Comparison of ENCODE assay signal across 28 mouse cellular contexts in the genomic region with DNA sequence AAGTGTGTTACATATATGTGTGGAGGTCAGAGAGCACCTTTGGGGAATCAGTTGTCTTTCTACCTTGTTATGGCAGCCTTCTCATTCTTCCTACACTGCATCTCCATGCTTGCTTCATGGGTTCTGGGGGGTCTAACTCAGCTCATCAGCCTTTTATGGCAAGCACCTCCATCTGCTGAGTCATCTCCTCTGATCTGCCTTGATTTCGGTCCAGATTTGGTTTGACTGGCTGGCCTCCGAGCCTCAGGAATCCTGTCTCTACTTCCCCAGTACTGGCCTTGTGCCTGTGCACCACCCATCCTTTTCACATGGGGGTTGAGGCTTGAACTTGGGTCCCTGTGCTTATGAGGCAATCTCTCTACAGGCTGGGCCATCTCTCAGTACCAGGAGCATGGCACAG. TPM values are rescaled to one million over a fixed set of nuclear protein-coding genes. Genes with fewer than 3 reads are reported as not detected.
DNase-seq lines count a peak whose midpoint lies in the region; ATAC-seq lines count a peak whose summit lies in the region.
"Had no signal": no experiment of that assay in that cellular context is flagged by ENCODE, and none has a peak within 500 bp of the region (broad histone marks: within the 10 kb centered on the region; RNA-seq: fewer than 3 reads in every experiment).

No protein-coding gene starts in this region.

- DNase-seq in adrenal gland, adult 2 months: peak; percentile 17
- DNase-seq in adrenal gland, postnatal 14 days: no peak
- DNase-seq in 3134 (ENCODE audit: extremely low read depth, insufficient read length, low spot score): peak; percentile 39
- DNase-seq in Muller cell, postnatal 12 days (ENCODE audit: inconsistent ontology term): peak; percentile 24
- DNase-seq: adrenal gland, adult 8-10 months; adrenal gland, postnatal 36 days; cerebellum, adult 2 months; cerebellum, adult 9-11 months; cerebellum, postnatal 25 days; gastrocnemius, postnatal 10 days; gastrocnemius, postnatal 36 days; heart, adult 2 months; heart, postnatal 14 days; heart, postnatal 4 days; kidney, adult 11 months had no signal

- H3K27me3 ChIP-seq in neural tube, embryonic 15.5 days (replicated peaks): peaks cover 4% of the 10 kb centered on the region; the same call in 1 of the 2 replicates
- H3K27me3 ChIP-seq: embryonic facial prominence, embryonic 12.5 days; embryonic facial prominence, embryonic 15.5 days; heart, embryonic 13.5 days had no signal

- peak; percentile 20; the same call in 1 of the 2 replicates for ATAC-seq in granulocyte monocyte progenitor cell, adult 5-6 weeks (replicated peaks; ENCODE audit: poor library complexity, severe bottlenecking)
- no peak for ATAC-seq in megakaryocyte-erythroid progenitor cell, adult 5-6 weeks (replicated peaks; ENCODE audit: low FRiP score, low TSS enrichment, poor library complexity, severe bottlenecking)
- no peak for ATAC-seq in neural tube, embryonic 15.5 days (ENCODE audit: low FRiP score)
- ATAC-seq: CD4-positive, CD25-positive, alpha-beta regulatory T cell, adult 4 months; forebrain, embryonic 16.5 days; hindbrain, postnatal 0 days; inflammation-experienced regulatory T-cells, adult 6 months had no signal

- H3K4me2 ChIP-seq in neural tube, embryonic 15.5 days: no peak overlapping the region
- H3K4me2 ChIP-seq: embryonic facial prominence, embryonic 12.5 days; embryonic facial prominence, embryonic 15.5 days; forebrain, embryonic 12.5 days; heart, embryonic 13.5 days; hindbrain, embryonic 14.5 days had no signal

- H3K9me3 ChIP-seq in neural tube, embryonic 15.5 days (replicated peaks): no peaks in the 10 kb centered on the region
- H3K9me3 ChIP-seq: embryonic facial prominence, embryonic 12.5 days; embryonic facial prominence, embryonic 15.5 days; forebrain, embryonic 12.5 days; heart, embryonic 10.5 days; heart, embryonic 13.5 days had no signal

- 88% methylated on average over 2 of the region's 2 CpGs for WGBS in neural tube, embryonic 15.5 days

- no peak overlapping the region for H3K4me3 ChIP-seq in neural tube, embryonic 15.5 days (replicated peaks)
- H3K4me3 ChIP-seq: embryonic facial prominence, embryonic 12.5 days; embryonic facial prominence, embryonic 15.5 days; forebrain, embryonic 12.5 days; heart, adult 2 months; heart, embryonic 10.5 days; heart, embryonic 13.5 days had no signal

- H3K9ac ChIP-seq in neural tube, embryonic 15.5 days (replicated peaks): no peak overlapping the region
- H3K9ac ChIP-seq: embryonic facial prominence, embryonic 12.5 days; embryonic facial prominence, embryonic 15.5 days; forebrain, embryonic 12.5 days; heart, embryonic 13.5 days; hindbrain, embryonic 14.5 days had no signal

- H3K36me3 ChIP-seq in neural tube, embryonic 15.5 days: no peaks in the 10 kb centered on the region
- H3K36me3 ChIP-seq: embryonic facial prominence, embryonic 12.5 days; embryonic facial prominence, embryonic 15.5 days; forebrain, embryonic 12.5 days; heart, embryonic 10.5 days; heart, embryonic 13.5 days had no signal

- H3K4me1 ChIP-seq in neural tube, embryonic 15.5 days: peaks cover 3% of the 10 kb centered on the region; the same call in 1 of the 2 replicates
- H3K4me1 ChIP-seq: embryonic facial prominence, embryonic 12.5 days; embryonic facial prominence, embryonic 15.5 days; heart, embryonic 10.5 days; heart, embryonic 13.5 days had no signal

- no peak overlapping the region for H3K27ac ChIP-seq in neural tube, embryonic 15.5 days (replicated peaks)
- H3K27ac ChIP-seq: embryonic facial prominence, embryonic 12.5 days; embryonic facial prominence, embryonic 15.5 days; forebrain, embryonic 12.5 days; heart, adult 2 months; heart, embryonic 10.5 days; heart, embryonic 13.5 days; hindbrain, embryonic 14.5 days; hindbrain, postnatal 0 days had no signal

RNA-seq across cellular contexts. Expression of a gene that starts 45.5 kb away (rescaled TPM):
- 10 to 100 TPM; 18.0 to 25.7 TPM for total RNA-seq in adrenal gland, adult 2 months (2021)
- polyA plus RNA-seq in adrenal gland, adult 2 months (2012; rRNA removed): 21.8 and 22.6 TPM in 2 replicates
- 17.5 and 21.8 TPM in 2 replicates for total RNA-seq in adrenal gland, postnatal 14 days (2021)
- total RNA-seq in granulocyte monocyte progenitor cell, adult 5-6 weeks (2014; fragmentation: Nextera tagmentation): 22.8 and 32.9 TPM in 2 replicates
- 19.4 and 19.6 TPM in 2 replicates for total RNA-seq in granulocyte monocyte progenitor cell, adult 5-6 weeks (2017)
- 26.4 and 33.3 TPM in 2 replicates for total RNA-seq in megakaryocyte-erythroid progenitor cell, adult 5-6 weeks (2014; fragmentation: Nextera tagmentation)
- total RNA-seq in megakaryocyte-erythroid progenitor cell, adult 5-6 weeks (2017): 24.0 and 32.0 TPM in 2 replicates
- polyA plus RNA-seq in neural tube, embryonic 15.5 days (2015; fragmentation: Nextera tagmentation; extraction: Ambion mirVana): 38.6 and 39.4 TPM in 2 replicates
